Mouse (Mus musculus): ENCODE results near the gene Cyfip2.

Cyfip2 gene

DNA sequence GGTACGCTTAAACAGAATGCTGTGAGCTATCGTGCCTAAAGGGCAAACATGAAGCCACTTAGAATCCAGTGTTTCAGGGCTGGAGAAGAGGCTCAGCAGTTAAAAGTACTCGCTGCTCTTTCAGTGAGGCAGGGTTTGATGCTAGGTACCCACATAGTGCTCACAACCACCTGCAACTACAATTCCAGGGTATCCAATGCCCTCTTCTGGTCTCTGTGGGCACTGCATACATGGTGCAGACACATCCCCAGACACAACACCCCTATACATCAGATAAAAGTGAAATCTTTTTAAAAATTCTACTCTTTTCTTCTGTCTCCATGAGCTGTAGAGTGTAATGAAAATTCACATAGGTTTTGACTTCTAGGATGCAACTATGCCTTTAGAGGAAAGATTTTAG, 38.7 kb downstream of the Cyfip2 start:
- DNase-seq = no peak

DNA sequence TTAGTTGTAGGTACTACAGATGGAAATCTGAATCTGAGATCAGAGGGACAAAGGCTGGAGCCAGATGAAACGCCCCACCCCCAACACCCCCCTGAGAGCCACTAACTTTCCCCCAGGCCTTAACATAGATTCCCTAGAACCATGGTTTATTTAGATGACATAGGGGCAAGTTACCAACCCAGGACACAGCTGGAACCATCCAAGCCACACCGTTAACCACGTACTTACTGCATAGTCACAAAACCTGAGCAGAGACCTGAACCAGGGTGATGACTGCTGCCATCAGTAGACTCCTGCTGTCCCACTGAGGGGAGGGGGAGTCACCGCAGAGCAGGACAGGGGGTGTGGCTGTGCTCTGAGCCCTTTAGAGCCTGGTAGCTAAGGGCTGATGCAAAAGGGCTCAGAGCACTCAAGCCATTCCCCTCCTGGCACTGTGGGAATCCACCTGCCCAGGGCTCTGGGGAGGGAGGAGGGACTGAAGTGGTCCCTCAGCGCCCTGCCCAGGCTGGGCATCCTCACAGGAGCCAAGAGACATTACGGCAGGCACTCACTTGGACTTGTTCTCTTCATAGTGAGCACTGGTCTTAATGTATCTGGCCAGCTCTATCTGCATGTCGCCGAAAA, 40.5 kb downstream of the Cyfip2 start:
- DNase-seq = no peak

- no peak for DNase-seq
Measured at GRCm38 (mm10) chr11:46269893-46270292, 42.8 kb downstream of the Cyfip2 start.

GRCm38 (mm10) chr11:46269391-46269790, 43.3 kb downstream of the Cyfip2 start:
- no peak for DNase-seq

DNA sequence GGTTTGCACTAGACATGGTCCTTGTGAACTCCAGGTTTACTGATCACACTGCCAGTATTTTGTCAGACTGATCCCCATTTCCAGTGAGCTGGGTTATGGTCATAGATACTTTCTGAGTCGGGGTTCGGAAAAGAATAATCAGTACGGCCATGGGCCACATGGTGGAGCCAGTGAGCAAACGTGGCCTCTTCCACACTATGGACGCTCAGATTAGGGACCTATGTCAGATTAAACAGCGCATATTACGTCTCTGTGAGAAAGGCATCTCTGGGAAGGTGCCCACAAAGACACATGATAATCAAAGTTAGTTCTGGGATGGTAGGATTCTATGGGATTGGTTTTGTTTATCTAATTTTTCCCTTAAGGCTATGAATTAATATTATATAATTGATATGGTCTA, 43.7 kb downstream of the Cyfip2 start:
- peak; percentile 79 for DNase-seq

DNA sequence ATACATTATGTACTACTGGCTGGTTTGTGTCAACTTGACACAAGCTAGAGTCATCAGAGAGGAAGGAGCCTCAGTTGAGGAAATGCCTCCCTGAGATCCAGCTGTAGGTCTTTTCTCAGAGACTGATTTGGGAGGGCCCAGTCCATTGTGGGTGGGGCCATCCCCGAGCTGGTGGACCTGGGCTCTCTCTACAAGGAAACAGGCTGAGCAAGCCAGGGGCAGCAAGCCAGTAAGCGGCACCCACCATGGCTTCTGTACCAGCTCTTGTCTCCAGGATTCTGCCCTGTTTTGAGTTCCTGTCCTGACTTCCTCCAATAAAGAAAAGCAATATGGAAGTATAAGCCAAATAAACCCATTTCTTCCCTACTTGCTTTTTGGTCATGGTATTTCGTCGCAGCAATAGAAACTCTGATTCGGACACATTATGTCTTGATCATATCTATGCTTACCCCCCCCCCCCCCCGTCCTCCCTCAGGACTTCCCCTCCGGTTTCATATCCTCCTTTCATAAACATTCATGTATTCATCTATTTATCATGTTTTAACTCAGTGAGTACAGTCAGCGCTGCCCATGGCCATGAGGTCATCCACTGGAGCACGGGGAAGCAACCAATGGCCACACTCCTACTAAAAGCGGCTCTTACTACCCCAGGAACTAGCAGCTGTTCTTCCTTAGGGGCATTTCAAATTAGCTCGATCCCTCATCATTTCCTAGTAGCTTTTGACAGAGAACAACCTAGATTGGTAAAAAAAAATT, 47.5 kb downstream of the Cyfip2 start:
- no peak for DNase-seq

DNA sequence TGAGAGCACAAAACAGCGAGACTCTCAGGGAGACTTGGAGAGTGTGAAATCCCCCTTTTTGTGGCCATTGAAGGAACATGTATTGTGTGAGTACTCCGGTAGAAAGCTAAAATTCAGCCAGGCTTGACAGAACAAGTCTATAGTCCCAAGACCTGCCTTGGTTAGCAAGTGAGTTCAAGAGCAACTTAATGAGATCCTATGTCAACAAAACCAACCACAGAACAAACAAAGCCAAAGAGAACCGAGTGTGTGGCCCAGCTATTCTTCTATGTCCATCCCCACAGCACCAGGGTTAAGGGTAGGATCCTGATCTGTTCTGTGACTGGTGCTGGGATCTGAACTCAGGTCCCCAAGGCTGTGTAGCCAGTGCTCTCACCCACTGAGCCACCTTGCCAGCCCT, 48.1 kb downstream of the Cyfip2 start:
- DNase-seq = no peak

- no peak for DNase-seq
Measured at GRCm38 (mm10) chr11:46263291-46263690, 49.4 kb downstream of the Cyfip2 start.

GRCm38 (mm10) chr11:46262854-46263253, 49.8 kb downstream of the Cyfip2 start:
- no peak for DNase-seq

GRCm38 (mm10) chr11:46258749-46259148, 53.9 kb downstream of the Cyfip2 start:
- no peak for DNase-seq

GRCm38 (mm10) chr11:46258207-46258606, 54.5 kb downstream of the Cyfip2 start:
- peak; percentile 59 for DNase-seq

DNA sequence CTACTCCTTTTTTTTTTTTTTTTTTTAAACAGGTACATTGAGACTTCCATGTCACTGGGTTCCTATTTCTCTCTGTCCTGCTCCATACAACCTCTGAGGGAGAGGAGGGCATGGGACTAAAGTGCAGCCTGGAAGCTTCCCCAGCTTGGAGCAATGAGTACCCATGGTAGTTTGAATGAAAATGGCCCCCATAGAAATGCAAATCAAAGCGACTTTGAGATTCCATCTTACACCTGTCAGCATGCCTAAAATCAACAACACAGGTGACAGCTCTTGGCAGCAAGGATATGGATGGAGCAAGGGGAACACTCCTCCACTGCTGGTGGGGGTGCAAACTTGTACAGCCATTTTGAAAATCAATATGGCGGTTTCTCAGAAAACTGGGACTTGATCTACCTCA, 57.4 kb downstream of the Cyfip2 start:
- no peak for DNase-seq

DNA sequence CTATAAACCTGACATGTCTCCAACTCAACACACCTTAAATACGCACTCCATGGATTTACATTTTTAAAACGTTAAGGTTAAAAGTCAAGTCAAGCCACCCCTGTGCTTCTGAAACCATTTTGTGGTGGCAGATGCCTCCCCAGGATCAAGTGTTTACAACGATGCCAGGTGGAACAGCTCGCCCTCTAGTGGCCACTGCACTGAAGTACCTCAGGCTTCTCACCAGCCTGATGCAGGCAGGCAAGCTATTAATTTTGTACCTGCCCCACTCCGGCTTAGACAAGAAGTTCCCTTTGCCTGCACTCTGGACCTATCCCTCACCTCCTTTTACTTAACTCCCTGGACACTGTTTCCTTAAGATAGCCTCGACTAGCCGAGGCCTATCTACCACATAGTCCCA, 60.7 kb downstream of the Cyfip2 start:
- peak; percentile 75 for DNase-seq

DNA sequence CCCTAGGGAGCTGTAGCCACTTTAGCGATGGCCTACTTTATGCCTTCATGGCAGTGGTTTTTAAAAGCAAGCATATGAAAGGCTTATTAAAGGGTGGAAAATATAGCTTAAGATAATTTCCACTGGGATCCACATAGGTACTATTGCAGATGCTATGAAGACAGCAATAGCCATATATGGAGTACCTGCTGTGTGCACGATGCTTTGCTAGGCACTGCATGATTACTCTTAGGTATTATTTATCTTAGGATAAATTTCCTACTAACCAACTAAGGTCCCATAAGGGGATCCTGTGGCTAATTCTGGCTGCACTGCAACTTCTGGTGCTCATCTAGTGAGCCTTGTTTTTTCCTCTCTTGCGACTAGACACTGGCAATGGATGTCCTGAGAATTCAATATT, 64.3 kb downstream of the Cyfip2 start:
- DNase-seq = no peak

DNA sequence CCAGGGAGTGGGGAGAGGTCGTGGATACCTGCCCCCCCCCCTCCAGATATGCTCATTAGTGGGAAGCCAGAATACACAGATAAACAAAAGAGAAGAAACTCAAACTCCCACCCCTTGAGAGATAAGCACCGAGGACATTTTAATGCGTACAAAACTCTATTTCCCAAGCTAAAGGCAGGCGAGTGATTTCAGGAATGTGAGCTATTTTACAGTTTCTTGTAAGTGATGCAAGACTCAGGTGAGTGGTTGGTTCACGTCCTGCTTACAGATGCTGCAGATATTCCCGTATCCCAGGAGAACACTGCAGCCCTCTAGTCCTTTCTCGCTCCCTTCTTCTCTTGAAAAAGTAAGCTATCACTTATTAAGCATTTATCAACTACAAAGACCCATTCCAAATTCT, 66.3 kb downstream of the Cyfip2 start:
- no peak for DNase-seq

DNA sequence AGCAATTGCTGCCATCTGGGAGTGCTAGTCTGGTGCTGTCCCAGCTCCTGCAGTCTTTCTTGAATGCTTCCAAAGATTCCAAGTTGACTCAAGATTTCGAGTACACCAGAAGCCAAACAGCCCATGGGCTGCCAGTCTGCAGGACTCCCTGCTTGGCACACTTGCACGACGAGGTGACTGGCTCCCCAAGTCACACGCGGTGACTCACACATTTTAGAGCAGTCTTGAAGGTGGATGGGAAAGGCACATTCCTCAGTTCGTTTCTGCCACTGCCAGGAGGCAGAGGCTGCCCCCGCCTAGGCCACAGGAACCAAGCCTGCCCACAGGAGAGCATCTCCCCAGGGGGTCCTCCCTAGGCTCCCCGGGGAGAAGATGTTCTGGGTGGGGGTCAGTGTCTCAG, 66.7 kb downstream of the Cyfip2 start:
- no peak for DNase-seq

- peak; percentile 19 for DNase-seq
Measured at GRCm38 (mm10) chr11:46244731-46245604, 67.7 kb downstream of the Cyfip2 start.

DNA sequence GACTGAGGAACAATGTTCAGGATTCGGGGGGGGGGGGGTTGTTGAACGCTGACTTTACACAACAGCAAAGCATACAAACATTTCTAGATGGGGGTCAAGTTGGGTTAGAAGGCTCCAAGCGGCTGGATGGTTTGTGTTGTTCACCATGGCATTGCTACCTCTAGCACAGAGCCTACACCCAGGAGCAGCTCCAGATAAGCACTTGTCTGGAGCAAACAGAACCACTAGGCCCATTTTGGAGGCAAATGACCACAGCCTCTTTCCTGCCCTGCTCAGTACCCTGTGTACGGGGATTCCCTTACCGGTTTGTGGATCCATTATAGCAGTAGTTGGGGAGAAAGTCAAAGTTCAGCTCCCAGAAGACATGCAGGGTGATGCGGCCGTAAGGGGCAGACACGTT, 70.7 kb downstream of the Cyfip2 start:
- no peak for DNase-seq

- DNase-seq = no peak
Measured at GRCm38 (mm10) chr11:46241150-46241673, 71.4 kb downstream of the Cyfip2 start.

DNA sequence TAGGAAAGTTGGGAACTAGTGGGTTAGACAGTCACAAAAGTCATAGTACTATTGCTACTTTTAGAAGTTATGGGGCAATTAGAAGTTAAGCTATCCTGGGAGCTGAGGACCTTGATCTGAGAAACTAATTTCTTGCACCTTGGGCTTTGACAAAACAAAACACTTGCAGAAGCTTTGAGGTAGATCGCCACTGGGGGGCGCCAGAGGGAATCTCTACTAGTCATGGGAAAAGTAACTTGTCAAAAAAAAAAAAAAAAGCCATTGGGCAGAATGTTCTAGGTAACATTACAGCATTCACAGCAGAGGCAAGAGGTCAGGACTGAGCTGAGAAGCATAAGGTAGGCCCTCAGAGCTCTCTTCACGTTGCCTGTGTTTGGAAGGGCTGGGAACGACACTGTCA, 75.7 kb downstream of the Cyfip2 start:
- DNase-seq = peak; percentile 84

GRCm38 (mm10) chr11:46235334-46235733, 77.3 kb downstream of the Cyfip2 start, which contains the start of gene Fndc9:
TSS of gene Fndc9 (plus strand) at chr11:46235531.
- peak; percentile 71 for DNase-seq

- peak; percentile 40 for DNase-seq
Measured at GRCm38 (mm10) chr11:46233966-46234365, 78.7 kb downstream of the Cyfip2 start.

DNA sequence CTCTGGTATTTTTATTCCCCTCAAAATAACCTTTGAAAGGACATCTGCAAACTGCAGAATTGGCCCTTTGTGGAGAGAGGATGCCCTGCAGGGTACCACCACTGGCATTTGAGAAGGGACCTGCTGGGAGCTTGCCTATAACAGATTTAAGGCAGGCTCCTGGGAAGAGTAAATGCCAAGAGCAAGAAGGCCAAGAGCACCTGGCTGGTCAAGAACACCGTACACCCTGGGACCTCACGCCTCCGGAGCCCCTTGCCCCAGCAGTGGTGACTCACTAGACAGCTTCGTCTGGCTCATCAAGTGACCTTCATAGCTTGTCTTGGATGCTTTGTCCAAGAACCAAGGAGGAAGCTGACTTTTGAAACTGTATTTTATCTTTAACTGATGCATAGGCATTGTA, 79.9 kb downstream of the Cyfip2 start:
- no peak for DNase-seq
